Mouse (Mus musculus) ES-Bruce4 (cell line): ENCODE measurements at regions not wholly inside any gene's neighbourhood (a gene's known extent, or its start where the extent isn't known, plus 50 kb on each side); places are given as distances from the start of the nearest gene placed in this dataset.

Source experiments
- H3K27ac ChIP-seq: 2 replicates; pipeline ENCODE4 v1.5.1; 2012; ENCODE audit warnings: low read length, inconsistent platforms; ENCODE audit not compliant: insufficient read depth
- H3K27me3 ChIP-seq: 2 replicates; pipeline ENCODE4 v1.6.1; 2012; ENCODE audit warnings: mild to moderate bottlenecking, low read length, inconsistent platforms; ENCODE audit not compliant: control insufficient read depth, poor library complexity, insufficient read depth, severe bottlenecking
- H3K36me3 ChIP-seq: 2 replicates; pipeline ENCODE4 v1.6.1; 2012; ENCODE audit warnings: inconsistent platforms, mild to moderate bottlenecking, low read length, moderate library complexity; ENCODE audit not compliant: control insufficient read depth, poor library complexity, insufficient read depth, severe bottlenecking
- H3K4me1 ChIP-seq: one replicate; pipeline ENCODE4 v1.8.1; 2011; ENCODE audit warnings: low read length; ENCODE audit not compliant: control insufficient read depth, insufficient read depth
- H3K4me3 ChIP-seq: 2 replicates; pipeline ENCODE4 v1.5.1; 2011; ENCODE audit warnings: low read depth, mild to moderate bottlenecking, low read length
- H3K9ac ChIP-seq: 2 replicates; pipeline ENCODE4 v1.6.1; 2012; ENCODE audit warnings: low read depth, mild to moderate bottlenecking, inconsistent platforms; ENCODE audit not compliant: poor library complexity, severe bottlenecking
- H3K9me3 ChIP-seq: replicated peaks from 2 replicates; pipeline ENCODE4 v1.6.1; 2012; ENCODE audit warnings: mild to moderate bottlenecking, low read length, inconsistent platforms; ENCODE audit not compliant: control insufficient read depth, poor library complexity, insufficient read depth, severe bottlenecking
- CTCF ChIP-seq: IDR thresholded peaks from one replicate; pipeline ENCODE4 v1.8.1; 2011; ENCODE audit warnings: low read depth, low read length
- EP300 ChIP-seq: IDR thresholded peaks from 2 replicates; pipeline ENCODE4 v1.6.1; 2011; ENCODE audit warnings: low read depth, low read length; ENCODE audit not compliant: insufficient read depth
- POLR2A ChIP-seq: IDR thresholded peaks from one replicate; pipeline ENCODE4 v1.8.1; 2011; ENCODE audit warnings: low read length; ENCODE audit not compliant: insufficient read depth

DNA sequence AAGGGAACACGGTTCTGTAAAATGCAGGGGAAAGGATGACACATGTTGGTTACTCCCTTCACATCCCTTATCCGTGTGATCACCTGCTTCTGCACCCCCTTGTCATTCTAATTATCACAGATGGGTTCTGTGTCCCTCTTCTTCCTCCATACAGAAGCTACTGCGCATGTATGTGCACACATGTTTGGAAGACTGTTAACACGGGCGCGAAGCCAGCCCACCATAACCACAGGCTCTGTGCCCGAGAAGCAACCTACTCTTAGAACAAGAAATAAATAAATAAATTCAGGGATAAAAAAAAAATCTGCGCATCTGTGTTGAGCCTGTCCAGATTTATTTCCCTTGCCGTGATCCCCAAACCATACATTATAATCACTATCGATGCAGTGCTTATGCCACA, 275.6 kb upstream of the 3110018I06Rik start:
- H3K27me3 ChIP-seq, result no peaks in the 10 kb centered on the region
- H3K27ac ChIP-seq, result no peak overlapping the region
- H3K4me3 ChIP-seq, result no peak overlapping the region
- no peak overlapping the region for H3K9ac ChIP-seq
- H3K9me3 ChIP-seq, result no peaks in the 10 kb centered on the region
- TF ChIP-seq EP300 (no peak), CTCF (no peak), POLR2A (no peak)
- no peaks in the 10 kb centered on the region for H3K4me1 ChIP-seq
- H3K36me3 ChIP-seq, result no peaks in the 10 kb centered on the region

DNA sequence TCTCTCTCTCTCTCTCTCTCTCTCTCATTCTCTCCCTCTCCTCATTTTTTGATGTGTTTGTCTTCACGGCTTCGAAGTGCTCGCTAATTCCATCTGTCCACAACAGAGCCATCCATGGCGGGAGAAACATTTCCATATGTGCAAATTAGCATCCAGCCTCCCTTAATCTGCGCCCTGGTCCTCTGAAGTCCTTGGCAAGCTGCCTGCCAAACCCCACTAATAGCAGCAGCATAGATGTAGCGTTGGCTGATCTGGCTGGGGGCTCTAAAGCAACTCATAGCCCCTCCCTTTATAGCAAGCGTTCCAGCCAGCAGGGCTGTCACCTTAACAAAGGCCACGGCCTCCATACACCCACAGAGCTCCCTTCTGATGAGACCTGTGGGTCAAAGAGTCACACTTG, 272.3 kb upstream of the 3110018I06Rik start:
- no peaks in the 10 kb centered on the region for H3K27me3 ChIP-seq
- no peak overlapping the region for H3K9ac ChIP-seq
- no peaks in the 10 kb centered on the region for H3K36me3 ChIP-seq
- TF ChIP-seq EP300 (no peak), POLR2A (no peak)
- H3K4me3 ChIP-seq, result no peak overlapping the region
- H3K27ac ChIP-seq, result no peak overlapping the region
- H3K4me1 ChIP-seq, result no peaks in the 10 kb centered on the region
- no peaks in the 10 kb centered on the region for H3K9me3 ChIP-seq

DNA sequence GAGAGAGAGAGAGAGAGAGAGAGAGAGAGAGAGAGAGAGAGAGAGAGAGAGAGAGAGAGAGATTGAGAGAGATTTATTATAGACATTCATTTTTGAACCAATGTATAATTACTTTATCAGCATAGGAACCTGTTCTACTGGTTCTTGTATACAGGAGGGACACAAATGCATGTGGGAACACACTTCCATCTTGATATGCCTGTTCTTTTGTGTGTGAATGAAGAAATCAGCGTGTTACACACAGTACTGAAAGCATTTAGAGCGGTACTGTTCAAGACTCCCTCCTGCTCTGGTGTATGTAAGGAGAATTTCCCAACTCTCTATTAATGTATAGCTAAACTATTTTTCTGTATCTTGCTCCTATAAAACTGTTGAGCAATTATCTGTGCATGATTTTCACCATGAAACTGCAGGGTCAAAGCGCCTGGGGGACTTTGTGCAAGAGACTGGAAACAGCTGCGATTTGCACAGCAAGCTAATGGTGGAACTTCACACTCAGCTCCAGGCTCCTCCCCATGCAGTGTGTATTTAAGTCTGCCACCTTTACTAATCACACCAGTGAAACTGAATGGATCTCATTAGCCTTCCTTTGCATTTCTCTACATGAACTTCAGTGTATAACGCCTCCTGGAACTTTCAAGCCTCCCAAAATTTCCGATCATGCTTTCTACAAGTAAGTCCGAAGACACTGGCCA, 267.0 kb upstream of the 3110018I06Rik start:
- Histone ChIP-seq H3K9ac (no peak overlapping the region), H3K27ac (no peak overlapping the region), H3K4me3 (no peak overlapping the region), H3K27me3 (no peaks in the 10 kb centered on the region), H3K4me1 (no peaks in the 10 kb centered on the region), H3K36me3 (no peaks in the 10 kb centered on the region), H3K9me3 (no peaks in the 10 kb centered on the region)
- TF ChIP-seq POLR2A, result no peak

DNA sequence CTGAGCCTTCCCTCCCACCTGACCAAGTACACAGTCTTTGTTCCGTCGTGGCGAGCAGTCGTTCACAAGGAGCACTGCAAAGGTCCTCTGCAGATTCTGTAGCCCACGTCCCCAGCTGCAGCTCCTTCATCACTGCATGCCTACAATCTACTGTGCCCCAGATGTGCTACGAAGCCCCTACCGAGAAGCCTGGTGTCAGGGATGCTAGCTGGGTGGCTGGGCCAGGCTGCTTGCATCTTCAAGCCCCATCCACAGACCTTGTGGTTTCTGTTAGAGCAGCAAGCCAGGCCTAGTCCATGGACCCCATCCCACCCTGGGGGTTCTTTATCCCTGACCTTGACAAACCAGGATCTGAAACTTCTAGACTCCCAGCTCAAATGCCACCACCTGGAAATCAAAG, 266.3 kb upstream of the 3110018I06Rik start:
- H3K9ac ChIP-seq, result no peak overlapping the region
- no peaks in the 10 kb centered on the region for H3K36me3 ChIP-seq
- H3K27ac ChIP-seq, result no peak overlapping the region

DNA sequence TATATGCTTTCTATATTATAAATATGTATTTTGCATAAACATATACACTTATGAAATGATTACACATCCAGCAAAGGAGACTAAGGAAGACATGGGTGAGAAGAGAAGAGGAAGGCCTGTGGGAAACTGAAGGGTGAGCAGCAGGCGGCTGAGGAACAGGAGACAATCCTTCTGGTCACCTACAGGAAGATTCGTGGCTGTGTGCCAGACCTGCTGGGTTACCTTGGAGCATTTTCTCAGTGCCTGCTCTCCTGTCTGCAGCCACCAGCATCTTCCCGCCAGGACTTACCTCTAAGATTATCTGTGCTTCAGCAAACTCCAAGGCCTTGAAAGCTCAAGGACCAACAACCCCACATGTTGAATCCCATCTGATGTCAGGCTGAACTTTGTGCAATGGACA, 258.3 kb upstream of the 3110018I06Rik start:
- Histone ChIP-seq H3K27ac (no peak overlapping the region), H3K4me3 (no peak overlapping the region), H3K27me3 (no peaks in the 10 kb centered on the region), H3K9me3 (no peaks in the 10 kb centered on the region), H3K36me3 (no peaks in the 10 kb centered on the region), H3K4me1 (no peaks in the 10 kb centered on the region), H3K9ac (no peak overlapping the region)
- TF ChIP-seq CTCF, result no peak
- no peak for TF ChIP-seq POLR2A
- TF ChIP-seq EP300, result no peak

More for the DNA sequence above, 266.3 kb upstream of the 3110018I06Rik start:
- Histone ChIP-seq H3K9me3 (no peaks in the 10 kb centered on the region), H3K27me3 (no peaks in the 10 kb centered on the region), H3K4me1 (no peaks in the 10 kb centered on the region), H3K4me3 (no peak overlapping the region)
- TF ChIP-seq POLR2A (no peak), CTCF (no peak), EP300 (no peak)

DNA sequence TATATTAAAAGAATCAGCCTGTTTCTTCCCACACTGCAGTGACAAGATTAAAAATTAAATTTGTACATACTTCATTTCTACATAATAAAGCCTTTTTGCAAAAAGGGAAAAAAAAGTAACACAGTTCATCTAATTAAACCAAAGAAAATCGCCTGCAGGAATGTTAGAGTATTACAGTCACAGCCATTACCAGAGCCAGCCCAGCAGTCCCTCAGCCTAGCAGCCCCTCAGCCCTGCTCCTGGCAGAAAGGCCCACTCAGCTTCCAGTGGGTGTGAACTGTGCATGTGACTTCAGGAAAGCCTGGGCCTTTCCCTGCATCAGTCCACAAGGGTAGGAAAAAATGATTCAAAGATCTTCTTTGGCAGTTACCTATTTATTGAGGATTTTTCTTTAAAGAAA, 256.8 kb upstream of the 3110018I06Rik start:
- Histone ChIP-seq H3K27me3 (no peaks in the 10 kb centered on the region), H3K9me3 (no peaks in the 10 kb centered on the region), H3K27ac (no peak overlapping the region), H3K4me3 (no peak overlapping the region), H3K4me1 (no peaks in the 10 kb centered on the region), H3K36me3 (no peaks in the 10 kb centered on the region), H3K9ac (no peak overlapping the region)
- no peak for TF ChIP-seq EP300
- no peak for TF ChIP-seq CTCF
- no peak for TF ChIP-seq POLR2A
